Mouse (Mus musculus): ENCODE results near the gene Gm13030. TPM values are rescaled to one million over a fixed set of nuclear protein-coding genes. Genes with fewer than 3 reads are reported as not detected.
"Not testable (repeated sequence)": the region's sequence is repeated elsewhere in the genome, so short reads cannot be mapped to it uniquely, and the experiment has no call there.

Gene Gm13030
- total RNA-seq (2021), result not detected
- long read RNA-seq, experiment 1, result 0 reads
- long read RNA-seq, experiment 2, result 0 reads

GRCm38 (mm10) chr4:138873864-138874263 lies at the start of gene Gm13030:
Gene Gm13030 (minus strand): TSS chr4:138873964.
- DNase-seq, result no peak

GRCm38 (mm10) chr4:138922131-138922459 lies 48.3 kb upstream of the Gm13030 start:
- peak; percentile 95 to 96 for DNase-seq

- no peak for DNase-seq
Measured at GRCm38 (mm10) chr4:138921254-138922130, 47.7 kb upstream of the Gm13030 start.

- DNase-seq, result no peak
Measured at GRCm38 (mm10) chr4:138917282-138917681, 43.5 kb upstream of the Gm13030 start.

GRCm38 (mm10) chr4:138913797-138914196 lies 40.0 kb upstream of the Gm13030 start, which contains the start of gene Otud3:
Gene Otud3 (minus strand): TSS chr4:138913945.
- peak; percentile 95 to 97 for DNase-seq

- DNase-seq, result peak; percentile 59 to 62
Measured at GRCm38 (mm10) chr4:138913141-138913787, 39.5 kb upstream of the Gm13030 start.

- DNase-seq, result no peak
Measured at GRCm38 (mm10) chr4:138905624-138906337, 32.0 kb upstream of the Gm13030 start.

GRCm38 (mm10) chr4:138899361-138899760 lies 25.6 kb upstream of the Gm13030 start:
- no peak for DNase-seq

- DNase-seq, result not testable (repeated sequence)
Measured at GRCm38 (mm10) chr4:138893789-138894188, 20.0 kb upstream of the Gm13030 start.

GRCm38 (mm10) chr4:138892655-138893054 lies 18.9 kb upstream of the Gm13030 start:
- no peak for DNase-seq

- DNase-seq, result no peak
Measured at GRCm38 (mm10) chr4:138889635-138890034, 15.9 kb upstream of the Gm13030 start.

GRCm38 (mm10) chr4:138889165-138889564 lies 15.4 kb upstream of the Gm13030 start:
- DNase-seq, result no peak

- peak; percentile 86 to 90 for DNase-seq
Measured at GRCm38 (mm10) chr4:138884261-138884660, 10.5 kb upstream of the Gm13030 start.

- DNase-seq, result no peak
Measured at GRCm38 (mm10) chr4:138882179-138882578, 8.4 kb upstream of the Gm13030 start.

- peak in 1 of 2 experiments; percentile 43 for DNase-seq
Measured at GRCm38 (mm10) chr4:138880811-138881584, 7.2 kb upstream of the Gm13030 start.

GRCm38 (mm10) chr4:138879808-138880207 lies 6.0 kb upstream of the Gm13030 start:
- no peak for DNase-seq

- DNase-seq, result no peak
Measured at GRCm38 (mm10) chr4:138878783-138879182, 5.0 kb upstream of the Gm13030 start.

- peak; percentile 57 to 58 for DNase-seq
Measured at GRCm38 (mm10) chr4:138877731-138878130, 4.0 kb upstream of the Gm13030 start, which contains the start of gene Pla2g2e. Gene Pla2g2e (plus strand): TSS chr4:138877942.

- DNase-seq, result no peak
Measured at GRCm38 (mm10) chr4:138875986-138876385, 2.2 kb upstream of the Gm13030 start.

GRCm38 (mm10) chr4:138875275-138875674 lies 1.5 kb upstream of the Gm13030 start:
- not testable (repeated sequence) for DNase-seq

GRCm38 (mm10) chr4:138868666-138869065 lies 5.1 kb downstream of the Gm13030 start:
- DNase-seq, result no peak

- peak; percentile 76 to 80 for DNase-seq
Measured at GRCm38 (mm10) chr4:138866413-138866812, 7.4 kb downstream of the Gm13030 start.
